Mouse (Mus musculus): ENCODE data around the gene Med29. TPM values are rescaled to one million over a fixed set of nuclear protein-coding genes. Genes with fewer than 3 reads are reported as not detected.
A peak's percentile ranks its signal among the peaks of the same experiment; 100 is the strongest.

Med29 gene
- total RNA-seq, 1 experiment, result 50.8 TPM

DNA sequence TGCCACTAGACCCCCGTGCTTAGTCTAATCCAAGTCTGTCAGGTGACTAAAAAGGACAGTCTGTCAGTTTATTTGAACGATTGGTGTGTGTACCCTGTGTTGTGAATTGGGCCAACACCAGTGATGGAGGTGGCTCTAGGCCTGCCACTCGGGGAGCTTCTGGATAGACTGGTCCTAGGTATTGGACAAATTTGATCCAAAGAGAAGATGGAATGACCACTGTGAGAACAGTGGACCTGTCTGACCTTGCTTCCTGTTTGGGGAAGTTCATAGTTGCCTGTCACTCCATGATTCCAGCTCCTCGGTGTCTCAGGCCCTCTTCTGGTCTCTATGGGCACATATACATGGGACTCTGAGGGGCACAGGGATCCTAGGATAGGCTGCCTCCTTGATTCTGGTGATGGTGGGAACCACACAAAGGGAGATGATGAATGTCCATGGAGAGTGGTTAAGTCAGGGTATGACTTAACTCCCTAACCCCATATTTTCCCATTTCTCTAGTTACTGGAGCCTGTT is 40.8 kb downstream of the Med29 start:
- DNase-seq (ENCODE audit: low read depth, low spot score), result no peak
- Histone ChIP-seq H3K27ac (ENCODE audit: insufficient read depth, low read depth, low read length, poor library complexity, severe bottlenecking) (no peak overlapping the region), H3K4me3 (ENCODE audit: insufficient read depth in 1 of 2, low read depth in 1 of 2, low read length in 2 of 2, poor library complexity in 1 of 2, severe bottlenecking in 1 of 2) (peak overlapping the region; percentile 91 to 100), H3K4me1 (ENCODE audit: control insufficient read depth in 2 of 2, insufficient read depth in 2 of 2, low read length in 2 of 2, poor library complexity in 1 of 2) (peaks cover 5% of the 10 kb centered on the region in 2 experiments; a peak in 2 of 4 replicates), H3K9me3 (ENCODE audit: control insufficient read depth, insufficient read depth, low read depth, low read length) (no peaks in the 10 kb centered on the region), H3K36me3 (ENCODE audit: control insufficient read depth, insufficient read depth, low read length, poor library complexity, severe bottlenecking) (peaks cover 34% of the 10 kb centered on the region), H3K9ac (ENCODE audit: insufficient read depth, low read depth, low read length, poor library complexity, severe bottlenecking) (peak overlapping the region; percentile 100)
- in situ Hi-C loops (cut with MboI; ENCODE audit: low sequenced_read_pairs in 2 of 2, unreplicated experiment in 2 of 2), result no loop called here
- TF ChIP-seq MAFK (IDR thresholded peaks at IDR 0.05; ENCODE audit: insufficient read depth, low read depth, low read length) (no peak), HCFC1 (IDR thresholded peaks at IDR 0.05; ENCODE audit: borderline replicate concordance, insufficient read depth, low read length) (0 out of 2 replicates have a peak, but pooled peaks have one; percentile 25), ZC3H11A (IDR thresholded peaks at IDR 0.05; ENCODE audit: borderline replicate concordance, low read depth, low read length) (no peak)

GRCm38 (mm10) chr7:28350155-28350883 is 42.2 kb downstream of the Med29 start, which contains the start of gene Rps16:
Rps16 (plus strand) TSS chr7:28350652.
- TF ChIP-seq ZNF384 (IDR thresholded peaks at IDR 0.05; ENCODE audit: low read depth, low read length) (no peak), MAFK (IDR thresholded peaks at IDR 0.05; ENCODE audit: insufficient read depth, low read depth, low read length) (no peak)
- H3K36me3 ChIP-seq (ENCODE audit: control insufficient read depth, insufficient read depth, low read length, poor library complexity, severe bottlenecking), result peaks cover 34% of the 10 kb centered on the region
- H3K9ac ChIP-seq (ENCODE audit: insufficient read depth, low read depth, low read length, poor library complexity, severe bottlenecking), result peak within 1 kb of the TSS; percentile 100
- H3K4me1 ChIP-seq (ENCODE audit: control insufficient read depth in 2 of 2, insufficient read depth in 2 of 2, low read length in 2 of 2, poor library complexity in 1 of 2), result peaks cover 5% of the 10 kb centered on the region in 2 experiments; a peak in 2 of 4 replicates
- H3K27ac ChIP-seq (ENCODE audit: insufficient read depth, low read depth, low read length, poor library complexity, severe bottlenecking), result peak within 1 kb of the TSS; percentile 89
- H3K4me3 ChIP-seq (ENCODE audit: insufficient read depth in 1 of 2, low read depth in 1 of 2, low read length in 2 of 2, poor library complexity in 1 of 2, severe bottlenecking in 1 of 2), result peak within 1 kb of the TSS; percentile 91 to 100
- no peaks in the 10 kb centered on the region for H3K9me3 ChIP-seq (ENCODE audit: control insufficient read depth, insufficient read depth, low read depth, low read length)
- DNase-seq (ENCODE audit: low read depth, low spot score), result peak; percentile 93
- in situ Hi-C loops (cut with MboI; ENCODE audit: low sequenced_read_pairs in 2 of 2, unreplicated experiment in 2 of 2), result no loop called here

GRCm38 (mm10) chr7:28348601-28349000 is 43.9 kb downstream of the Med29 start:
- in situ Hi-C loops (cut with MboI; ENCODE audit: low sequenced_read_pairs in 2 of 2, unreplicated experiment in 2 of 2), result no loop called here
- H3K4me1 ChIP-seq (ENCODE audit: control insufficient read depth in 2 of 2, insufficient read depth in 2 of 2, low read length in 2 of 2, poor library complexity in 1 of 2), result peaks cover 3 to 5% of the 10 kb centered on the region in 2 experiments; a peak in 2 of 4 replicates
- peaks cover 23% of the 10 kb centered on the region for H3K36me3 ChIP-seq (ENCODE audit: control insufficient read depth, insufficient read depth, low read length, poor library complexity, severe bottlenecking)
- DNase-seq (ENCODE audit: low read depth, low spot score), result no peak
- TF ChIP-seq HCFC1 (IDR thresholded peaks at IDR 0.05; ENCODE audit: borderline replicate concordance, insufficient read depth, low read length), result no peak
- no peak for TF ChIP-seq MAFK (IDR thresholded peaks at IDR 0.05; ENCODE audit: insufficient read depth, low read depth, low read length)
- TF ChIP-seq CHD2 (IDR thresholded peaks at IDR 0.05; ENCODE audit: low read depth, low read length), result no peak
- no peak for TF ChIP-seq ZC3H11A (IDR thresholded peaks at IDR 0.05; ENCODE audit: borderline replicate concordance, low read depth, low read length)
- TF ChIP-seq ZNF384 (IDR thresholded peaks at IDR 0.05; ENCODE audit: low read depth, low read length), result no peak
- H3K9ac ChIP-seq (ENCODE audit: insufficient read depth, low read depth, low read length, poor library complexity, severe bottlenecking), result no peak overlapping the region
- no peak overlapping the region for H3K27ac ChIP-seq (ENCODE audit: insufficient read depth, low read depth, low read length, poor library complexity, severe bottlenecking)
- no peaks in the 10 kb centered on the region for H3K9me3 ChIP-seq (ENCODE audit: control insufficient read depth, insufficient read depth, low read depth, low read length)
- no peak overlapping the region for H3K4me3 ChIP-seq (ENCODE audit: insufficient read depth in 1 of 2, low read depth in 1 of 2, low read length in 2 of 2, poor library complexity in 1 of 2, severe bottlenecking in 1 of 2)

DNA sequence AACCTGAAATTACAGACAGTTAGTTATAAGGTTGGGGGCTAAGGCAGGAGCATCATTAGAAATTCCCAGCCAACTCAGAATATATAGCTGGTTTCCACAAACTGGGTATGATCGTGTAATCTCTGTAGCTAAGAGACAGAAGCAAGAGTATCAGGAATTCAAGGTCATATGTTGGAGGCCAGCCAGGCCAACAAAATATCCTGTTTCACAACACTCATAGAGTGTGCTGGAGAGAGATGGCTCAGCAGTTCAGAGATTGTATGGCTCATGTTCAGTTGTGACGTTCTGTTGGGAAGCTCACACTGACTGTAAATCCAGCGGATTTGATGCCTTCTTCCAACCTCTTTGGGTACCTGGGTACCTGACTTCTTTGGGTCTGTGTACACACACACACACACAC is 44.8 kb downstream of the Med29 start:
- no peak for TF ChIP-seq ZNF384 (IDR thresholded peaks at IDR 0.05; ENCODE audit: low read depth, low read length)
- no peak for TF ChIP-seq CHD2 (IDR thresholded peaks at IDR 0.05; ENCODE audit: low read depth, low read length)
- TF ChIP-seq MAFK (IDR thresholded peaks at IDR 0.05; ENCODE audit: insufficient read depth, low read depth, low read length), result no peak
- no peak for TF ChIP-seq ZC3H11A (IDR thresholded peaks at IDR 0.05; ENCODE audit: borderline replicate concordance, low read depth, low read length)
- no peak for TF ChIP-seq HCFC1 (IDR thresholded peaks at IDR 0.05; ENCODE audit: borderline replicate concordance, insufficient read depth, low read length)
- peaks cover 15% of the 10 kb centered on the region for H3K36me3 ChIP-seq (ENCODE audit: control insufficient read depth, insufficient read depth, low read length, poor library complexity, severe bottlenecking)

More for the DNA sequence above, 44.8 kb downstream of the Med29 start:
- Histone ChIP-seq H3K9me3 (ENCODE audit: control insufficient read depth, insufficient read depth, low read depth, low read length) (no peaks in the 10 kb centered on the region), H3K9ac (ENCODE audit: insufficient read depth, low read depth, low read length, poor library complexity, severe bottlenecking) (no peak overlapping the region), H3K27ac (ENCODE audit: insufficient read depth, low read depth, low read length, poor library complexity, severe bottlenecking) (no peak overlapping the region), H3K4me3 (ENCODE audit: insufficient read depth in 1 of 2, low read depth in 1 of 2, low read length in 2 of 2, poor library complexity in 1 of 2, severe bottlenecking in 1 of 2) (no peak overlapping the region), H3K4me1 (ENCODE audit: control insufficient read depth in 2 of 2, insufficient read depth in 2 of 2, low read length in 2 of 2, poor library complexity in 1 of 2) (peaks cover 3% of the 10 kb centered on the region in 2 experiments; a peak in 2 of 4 replicates)
- no peak for DNase-seq (ENCODE audit: low read depth, low spot score)
- in situ Hi-C loops (cut with MboI; ENCODE audit: low sequenced_read_pairs in 2 of 2, unreplicated experiment in 2 of 2), result no loop called here

All from ES-E14 (cell line).